Mouse (Mus musculus) brown adipose tissue, adult 24 weeks (tissue): ENCODE data around the gene Samd4. TPM values are rescaled to one million over a fixed set of nuclear protein-coding genes. Genes with fewer than 3 reads are reported as not detected.
A peak's percentile ranks its signal among the peaks of the same experiment; 100 is the strongest.

Experiments used
- H3K27ac ChIP-seq: fragments of 200-500 bp; replicated peaks from 2 replicates; pipeline ENCODE4 v1.5.1; 2012; ENCODE audit warnings: low read depth, mild to moderate bottlenecking, low read length
- H3K4me1 ChIP-seq: fragments of 200-500 bp; 2 replicates; pipeline ENCODE4 v1.6.1; 2012; ENCODE audit warnings: low read length, mixed read lengths; ENCODE audit not compliant: control insufficient read depth, insufficient read depth, insufficient read length
- H3K4me3 ChIP-seq: fragments of 200-500 bp; 2 replicates; pipeline ENCODE4 v1.5.1; 2012; ENCODE audit warnings: low read depth, mild to moderate bottlenecking, low read length, moderate library complexity; ENCODE audit not compliant: insufficient read depth
- polyA plus RNA-seq: library from polyadenylated mRNA; stranded (reverse); fragments of >200 nt; gene quantifications from 2 replicates; pipeline ENCODE4 v1.2.4, GENCODE M21; 2012; ENCODE audit not compliant: missing spikeins, insufficient read depth, insufficient read length

Gene Samd4
- polyA plus RNA-seq, 1 experiment = 3.3 TPM

GRCm38 (mm10) chr14:46921178-46921975 is 38.7 kb downstream of the Samd4 start:
- Histone ChIP-seq H3K4me3 (no peak overlapping the region), H3K4me1 (peaks cover 7% of the 10 kb centered on the region), H3K27ac (no peak overlapping the region)

GRCm38 (mm10) chr14:46923931-46924330 is 41.3 kb downstream of the Samd4 start:
- peaks cover 3% of the 10 kb centered on the region; the same call in 1 of the 2 replicates for H3K4me1 ChIP-seq
- H3K4me3 ChIP-seq = no peak overlapping the region
- peak overlapping the region; percentile 46; the same call in 1 of the 2 replicates for H3K27ac ChIP-seq

GRCm38 (mm10) chr14:46924422-46924821 is 41.8 kb downstream of the Samd4 start:
- Histone ChIP-seq H3K4me1 (peaks cover 3% of the 10 kb centered on the region; the same call in 1 of the 2 replicates), H3K4me3 (no peak overlapping the region), H3K27ac (no peak overlapping the region)

GRCm38 (mm10) chr14:46928556-46928955 is 45.9 kb downstream of the Samd4 start:
- Histone ChIP-seq H3K27ac (no peak overlapping the region), H3K4me1 (peaks cover 3% of the 10 kb centered on the region; the same call in 1 of the 2 replicates), H3K4me3 (no peak overlapping the region)

- H3K27ac ChIP-seq = no peak overlapping the region
Observed at GRCm38 (mm10) chr14:46932121-46932520, 49.5 kb downstream of the Samd4 start.

GRCm38 (mm10) chr14:46932708-46933107 is 50.1 kb downstream of the Samd4 start:
- no peak overlapping the region for H3K4me3 ChIP-seq
- H3K27ac ChIP-seq = no peak overlapping the region
- peaks cover 2% of the 10 kb centered on the region for H3K4me1 ChIP-seq

More at GRCm38 (mm10) chr14:46932121-46932520, 49.5 kb downstream of the Samd4 start:
- Histone ChIP-seq H3K4me3 (no peak overlapping the region), H3K4me1 (peaks cover 2% of the 10 kb centered on the region)

- H3K4me1 ChIP-seq = peaks cover 2% of the 10 kb centered on the region; the same call in 1 of the 2 replicates
- no peak overlapping the region for H3K27ac ChIP-seq
- no peak overlapping the region for H3K4me3 ChIP-seq
Observed at GRCm38 (mm10) chr14:46941077-46941476, 58.4 kb downstream of the Samd4 start.

GRCm38 (mm10) chr14:46941896-46942812 is 59.5 kb downstream of the Samd4 start:
- Histone ChIP-seq H3K4me3 (no peak overlapping the region), H3K27ac (no peak overlapping the region), H3K4me1 (no peaks in the 10 kb centered on the region)

- H3K27ac ChIP-seq = no peak overlapping the region
- H3K4me3 ChIP-seq = no peak overlapping the region
- no peaks in the 10 kb centered on the region for H3K4me1 ChIP-seq
Observed at GRCm38 (mm10) chr14:46944411-46944810, 61.8 kb downstream of the Samd4 start.

GRCm38 (mm10) chr14:46945903-46946490 is 63.3 kb downstream of the Samd4 start:
- no peak overlapping the region for H3K27ac ChIP-seq
- peaks cover 3% of the 10 kb centered on the region for H3K4me1 ChIP-seq
- no peak overlapping the region for H3K4me3 ChIP-seq

- Histone ChIP-seq H3K4me1 (peaks cover 3% of the 10 kb centered on the region), H3K4me3 (no peak overlapping the region), H3K27ac (no peak overlapping the region)
Observed at GRCm38 (mm10) chr14:46947644-46948043, 65.0 kb downstream of the Samd4 start.

- Histone ChIP-seq H3K4me3 (no peak overlapping the region), H3K4me1 (peaks cover 3% of the 10 kb centered on the region), H3K27ac (no peak overlapping the region)
Observed at GRCm38 (mm10) chr14:46950527-46951384, 68.1 kb downstream of the Samd4 start.

- H3K4me3 ChIP-seq = no peak overlapping the region
- no peak overlapping the region for H3K27ac ChIP-seq
- H3K4me1 ChIP-seq = peaks cover 3% of the 10 kb centered on the region
Observed at GRCm38 (mm10) chr14:46952264-46952663, 69.6 kb downstream of the Samd4 start.

GRCm38 (mm10) chr14:46955109-46955508 is 72.5 kb downstream of the Samd4 start:
- H3K27ac ChIP-seq = no peak overlapping the region
- peaks cover 3% of the 10 kb centered on the region for H3K4me1 ChIP-seq
- H3K4me3 ChIP-seq = no peak overlapping the region
